Mouse (Mus musculus) heart, postnatal 0 days (tissue): Measurements from ENCODE around the gene Prcp.

Experiments
- CTCF ChIP-seq: IDR thresholded peaks from 2 replicates; pipeline ENCODE4 v1.5.1; 2016; ENCODE audit warnings: antibody characterized with exemption, control low read depth, low read depth
- EP300 ChIP-seq: IDR thresholded peaks from 2 replicates; pipeline ENCODE4 v1.6.1; 2016; ENCODE audit warnings: antibody characterized with exemption, low read depth

GRCm38 (mm10) chr7:92876538-92876937 is 2.3 kb downstream of the Prcp start:
- TF ChIP-seq CTCF = no peak
- TF ChIP-seq EP300 = no peak
